Mouse (Mus musculus) heart, postnatal 0 days (tissue): Measurements from ENCODE around the gene Lzts3. TPM values are rescaled to one million over a fixed set of nuclear protein-coding genes. Genes with fewer than 3 reads are reported as not detected.

Source experiments
- ATAC-seq: fragments of 200-750 bp; cut with Nextera tagmentation; 2 replicates; pipeline ENCODE4 v1.8.0; 2017; ENCODE audit warnings: low read depth, moderate number of reproducible peaks, moderate library complexity; ENCODE audit not compliant: insufficient read depth
- DNase-seq: peaks from one replicate; pipeline ENCODE4 v3.0.0-alpha.2; 2016; ENCODE audit warnings: low spot score
- H3K27ac ChIP-seq: fragments of 300-500 bp; sonication (generic); 2 replicates; pipeline ENCODE4 v1.5.1; 2014; ENCODE audit warnings: low read depth, mild to moderate bottlenecking
- H3K27me3 ChIP-seq: fragments of 300-500 bp; sonication (generic); 2 replicates; pipeline ENCODE4 v1.6.1; 2014; ENCODE audit warnings: low read length, mixed read lengths; ENCODE audit not compliant: control insufficient read depth, insufficient read depth
- H3K36me3 ChIP-seq: fragments of 300-500 bp; sonication (generic); replicated peaks from 2 replicates; pipeline ENCODE4 v1.6.1; 2014; ENCODE audit warnings: low read length, mixed read lengths; ENCODE audit not compliant: control insufficient read depth, insufficient read depth
- H3K4me1 ChIP-seq: fragments of 300-500 bp; sonication (generic); 2 replicates; pipeline ENCODE4 v1.6.1; 2014; ENCODE audit warnings: antibody characterized with exemption; ENCODE audit not compliant: control insufficient read depth, insufficient read depth
- H3K4me2 ChIP-seq: fragments of 300-500 bp; sonication (generic); 2 replicates; pipeline ENCODE4 v1.6.1; 2014; ENCODE audit warnings: low read depth, mild to moderate bottlenecking, low read length, moderate library complexity
- H3K4me3 ChIP-seq: fragments of 300-500 bp; sonication (generic); 2 replicates; pipeline ENCODE4 v1.5.1; 2014; ENCODE audit warnings: low read depth, low read length
- H3K9ac ChIP-seq: fragments of 300-500 bp; sonication (generic); replicated peaks from 2 replicates; pipeline ENCODE4 v1.6.1; 2014; ENCODE audit warnings: low read depth, low read length, mixed read lengths
- H3K9me3 ChIP-seq: fragments of 300-500 bp; sonication (generic); replicated peaks from 2 replicates; pipeline ENCODE4 v1.6.1; 2016; ENCODE audit warnings: low read length; ENCODE audit not compliant: control insufficient read depth
- CTCF ChIP-seq: IDR thresholded peaks from 2 replicates; pipeline ENCODE4 v1.5.1; 2016; ENCODE audit warnings: antibody characterized with exemption, control low read depth, low read depth
- EP300 ChIP-seq: IDR thresholded peaks from 2 replicates; pipeline ENCODE4 v1.6.1; 2016; ENCODE audit warnings: antibody characterized with exemption, low read depth
- WGBS: fragments of 180-500 bp; shearing (Covaris S2); extraction: QIAGEN DNeasy Blood & Tissue Kit; methylation state at CpG from one replicate; pipeline ENCODE4 v1.1.7; 2014; 5-methylcytosine and 5-hydroxymethylcytosine counted together
- polyA plus RNA-seq: library from polyadenylated mRNA; unstranded; fragments of >200 nt; fragmentation: Nextera tagmentation; extraction: Ambion mirVana; gene quantifications from 2 replicates; pipeline ENCODE4 v1.2.1, GENCODE M21; 2015
- total RNA-seq: library from RNA; depleted of rRNA; stranded (reverse); fragments of >200 nt; gene quantifications from 2 replicates; pipeline ENCODE4 v1.2.3, GENCODE M21; 2014; ENCODE audit warnings: low replicate concordance; rRNA removed

The Lzts3 gene
- total RNA-seq (5.3 TPM in 2 replicates), polyA plus RNA-seq (0.77 and 0.81 TPM in 2 replicates)

DNA sequence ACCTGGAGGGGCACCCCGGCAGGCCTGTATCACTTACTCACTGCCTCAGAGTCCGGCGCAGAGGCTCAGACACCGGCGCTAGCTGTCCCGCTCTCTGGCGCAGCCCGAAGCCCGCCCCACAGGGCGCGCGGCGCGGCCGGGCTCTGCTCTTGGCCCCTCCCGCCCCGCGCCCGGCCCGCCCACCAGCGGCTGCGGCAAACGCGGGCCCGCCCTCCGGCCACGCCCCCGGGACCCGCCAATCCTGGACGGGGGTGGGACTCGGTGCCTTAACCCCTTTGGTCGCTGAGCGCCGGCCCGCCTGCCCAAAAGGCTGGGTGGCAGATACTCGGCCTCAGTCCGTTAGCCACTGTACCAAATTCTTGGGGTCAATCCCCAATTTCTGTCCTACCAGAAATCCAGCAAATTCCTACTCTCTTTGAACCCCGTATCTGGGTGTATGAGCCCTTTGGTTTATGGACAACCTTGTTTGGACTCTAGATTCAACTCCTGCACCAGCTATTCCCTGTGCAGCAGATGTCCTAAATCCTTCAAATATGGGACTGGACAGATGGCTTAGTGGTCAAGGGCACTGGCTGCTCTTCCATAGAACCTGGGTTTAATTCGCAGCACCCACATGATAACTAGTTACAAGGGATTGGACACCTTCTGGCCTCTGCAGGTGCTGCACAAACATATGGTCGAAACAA lies at the start of gene Lzts3:
TSS of gene Lzts3 (minus strand) at position 120 of the 686 bp plus-strand sequence.
- DNase-seq (peak; percentile 89), ATAC-seq (peak; percentile 99)
- peaks cover 5% of the 10 kb centered on the region; the same call in 1 of the 2 replicates for H3K4me1 ChIP-seq
- H3K4me2 ChIP-seq = peak within 1 kb of the TSS; percentile 100
- peak within 1 kb of the TSS; percentile 34; the same call in 1 of the 2 replicates for H3K27ac ChIP-seq
- WGBS = 4% methylated on average over 37 of the region's 40 CpGs
- H3K4me3 ChIP-seq = peak within 1 kb of the TSS; percentile 84
- H3K9ac ChIP-seq = peak within 1 kb of the TSS; percentile 63
- H3K9me3 ChIP-seq = no peaks in the 10 kb centered on the region
- H3K36me3 ChIP-seq = no peaks in the 10 kb centered on the region
- H3K27me3 ChIP-seq = 0 out of 2 replicates have a peak, but pooled peaks cover 2% of the 10 kb centered on the region
- no peak for TF ChIP-seq CTCF

DNA sequence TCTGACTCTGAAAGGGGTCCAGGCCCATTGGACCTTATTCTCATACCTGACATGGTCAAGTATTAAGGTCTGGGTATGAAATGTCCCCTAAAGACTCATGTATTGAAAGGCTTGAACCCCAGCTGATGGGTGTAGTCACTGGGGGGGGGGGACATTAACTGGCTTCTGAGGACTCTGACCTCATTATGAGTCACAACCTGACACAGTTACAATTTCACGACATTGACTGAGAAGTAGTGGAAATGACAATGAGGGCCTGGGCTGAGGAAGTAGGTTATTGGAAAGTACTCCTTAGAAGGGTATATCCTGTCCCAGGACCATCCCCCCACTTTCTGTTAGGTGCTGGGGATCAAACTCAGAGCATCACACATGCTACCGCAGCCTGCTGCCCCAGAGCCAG lies 46.4 kb upstream of the Lzts3 start:
- no peaks in the 10 kb centered on the region for H3K4me1 ChIP-seq

DNA sequence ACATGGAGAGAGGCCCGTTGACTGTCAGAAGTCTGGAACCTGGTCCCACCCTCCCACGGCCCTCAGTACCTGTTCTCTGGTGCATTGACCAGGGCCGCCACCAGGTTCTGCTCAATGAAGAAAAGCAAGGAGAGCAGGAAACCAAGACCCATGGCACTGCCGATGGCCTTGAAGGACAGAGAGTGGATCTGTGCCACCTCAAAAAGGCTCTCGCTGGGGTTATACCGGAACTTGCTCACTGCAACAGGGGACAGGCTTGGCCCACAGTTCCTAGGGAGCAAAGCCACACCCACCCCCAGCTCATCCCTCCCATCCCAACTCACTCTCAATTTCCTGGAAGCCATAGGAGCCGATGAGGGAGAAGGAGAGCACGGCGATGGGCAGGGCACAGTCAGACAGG lies 42.8 kb upstream of the Lzts3 start:
- H3K4me2 ChIP-seq = no peak overlapping the region
- WGBS = 78% methylated on average over 9 of the region's 9 CpGs
- DNase-seq (no peak), ATAC-seq (no peak)
- no peaks in the 10 kb centered on the region for H3K4me1 ChIP-seq
- TF ChIP-seq CTCF (no peak), EP300 (no peak)
- no peaks in the 10 kb centered on the region for H3K9me3 ChIP-seq
- H3K36me3 ChIP-seq = peaks cover 30% of the 10 kb centered on the region
- H3K27me3 ChIP-seq = no peaks in the 10 kb centered on the region
- H3K4me3 ChIP-seq = no peak overlapping the region
- no peak overlapping the region for H3K9ac ChIP-seq
- H3K27ac ChIP-seq = no peak overlapping the region

More for the DNA sequence above, 46.4 kb upstream of the Lzts3 start:
- no peak overlapping the region for H3K27ac ChIP-seq
- no peak overlapping the region for H3K4me2 ChIP-seq
- WGBS = 57% methylated on average over 2 of the region's 2 CpGs
- DNase-seq (no peak), ATAC-seq (no peak)
- no peaks in the 10 kb centered on the region for H3K27me3 ChIP-seq
- H3K9me3 ChIP-seq = no peaks in the 10 kb centered on the region
- H3K36me3 ChIP-seq = peaks cover under 1% of the 10 kb centered on the region; the same call in 1 of the 2 replicates
- TF ChIP-seq CTCF (no peak), EP300 (no peak)
- no peak overlapping the region for H3K4me3 ChIP-seq
- H3K9ac ChIP-seq = no peak overlapping the region

DNA sequence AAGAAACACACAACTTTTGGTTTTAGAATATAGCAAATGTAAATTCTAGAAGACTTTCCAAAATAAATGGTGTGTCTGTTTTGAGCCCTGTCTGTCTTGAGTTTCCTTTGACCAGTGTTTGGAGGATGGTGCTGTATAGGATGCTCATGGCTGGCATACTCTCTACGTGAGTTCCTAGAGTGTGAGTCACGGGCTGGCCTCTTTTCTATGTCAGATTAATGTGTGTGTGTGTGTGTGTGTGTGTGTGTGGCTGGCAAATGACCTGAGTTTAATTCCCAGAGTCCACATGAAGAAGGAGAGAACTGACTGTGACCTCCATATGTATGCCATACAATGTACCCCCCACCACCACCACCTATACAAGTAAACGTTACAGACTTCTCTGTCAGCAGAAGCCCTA lies 38.9 kb upstream of the Lzts3 start:
- no peak overlapping the region for H3K4me2 ChIP-seq
- no peak for DNase-seq
- H3K4me1 ChIP-seq = no peaks in the 10 kb centered on the region
- H3K36me3 ChIP-seq = peaks cover 69% of the 10 kb centered on the region
- TF ChIP-seq CTCF (no peak), EP300 (no peak)
- H3K27ac ChIP-seq = no peak overlapping the region
- no peak for ATAC-seq
- no peaks in the 10 kb centered on the region for H3K9me3 ChIP-seq
- 70% methylated on average over 3 of the region's 3 CpGs for WGBS
- H3K9ac ChIP-seq = no peak overlapping the region
- no peak overlapping the region for H3K4me3 ChIP-seq
- H3K27me3 ChIP-seq = no peaks in the 10 kb centered on the region

DNA sequence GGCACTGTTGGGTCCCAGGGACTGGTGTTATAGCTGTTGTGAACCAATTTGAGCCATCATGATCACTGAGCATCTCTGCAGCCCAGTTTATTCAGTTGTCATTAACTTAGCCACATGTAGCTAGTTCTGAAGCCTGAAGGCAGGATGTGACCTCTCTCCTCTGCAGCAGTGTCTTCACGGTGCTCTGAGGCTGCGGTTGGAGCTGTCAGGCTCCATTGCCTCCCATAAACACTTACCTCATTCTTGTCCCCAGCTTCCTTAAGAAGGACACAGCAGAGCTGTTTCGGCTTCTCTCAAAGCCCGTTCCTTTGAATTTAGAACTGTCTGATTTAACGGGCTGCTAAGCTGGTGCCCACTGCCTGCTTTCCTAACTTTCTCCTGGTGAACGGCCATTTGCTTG lies 37.3 kb upstream of the Lzts3 start:
- no peak overlapping the region for H3K9ac ChIP-seq
- 94% methylated on average over 6 of the region's 6 CpGs for WGBS
- ATAC-seq = no peak
- no peaks in the 10 kb centered on the region for H3K27me3 ChIP-seq
- H3K4me1 ChIP-seq = no peaks in the 10 kb centered on the region
- H3K4me3 ChIP-seq = no peak overlapping the region
- H3K4me2 ChIP-seq = no peak overlapping the region
- no peak overlapping the region for H3K27ac ChIP-seq
- DNase-seq = no peak
- TF ChIP-seq EP300 (no peak), CTCF (no peak)
- no peaks in the 10 kb centered on the region for H3K9me3 ChIP-seq
- peaks cover 85% of the 10 kb centered on the region for H3K36me3 ChIP-seq

DNA sequence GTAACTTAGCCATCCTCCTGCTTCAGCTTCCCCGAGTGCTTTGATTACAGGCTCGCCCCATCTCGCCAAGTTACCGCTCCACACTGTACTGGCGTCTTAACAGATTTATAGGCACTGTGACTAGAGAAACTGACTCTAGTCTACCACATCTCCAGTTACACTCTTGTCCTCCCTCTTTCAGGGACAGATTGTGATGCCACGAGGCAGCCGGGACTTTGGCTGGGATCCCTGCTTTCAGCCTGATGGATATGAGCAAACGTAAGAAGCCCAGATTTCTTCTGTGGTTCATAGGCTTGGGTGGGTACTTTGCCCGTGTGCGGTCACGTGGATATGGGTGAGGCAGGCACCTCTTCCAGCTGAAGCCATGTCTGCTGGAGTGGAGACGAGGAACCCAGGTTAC lies 36.6 kb upstream of the Lzts3 start:
- no peak for ATAC-seq
- H3K36me3 ChIP-seq = peaks cover 93% of the 10 kb centered on the region
- 94% methylated on average over 12 of the region's 12 CpGs for WGBS
- H3K27me3 ChIP-seq = no peaks in the 10 kb centered on the region
- H3K4me3 ChIP-seq = no peak overlapping the region
- H3K4me2 ChIP-seq = no peak overlapping the region
- no peaks in the 10 kb centered on the region for H3K4me1 ChIP-seq
- H3K9ac ChIP-seq = no peak overlapping the region
- no peak for DNase-seq
- H3K9me3 ChIP-seq = no peaks in the 10 kb centered on the region
- TF ChIP-seq EP300 (no peak), CTCF (no peak)
- no peak overlapping the region for H3K27ac ChIP-seq
